ENCODE assay signal across 7 mouse cellular contexts in genomic region chr16:72662837-72663350, GRCm38 (mm10).
DNase-seq lines count a peak whose midpoint lies in the region; ATAC-seq and TF ChIP-seq lines count a peak whose summit lies in the region.

No protein-coding gene starts in this region.

- peak; percentile 74 for DNase-seq in brain, embryonic 18.5 days (ENCODE audit: low read depth, low spot score)
- peak; percentile 97 for DNase-seq in embryonic facial prominence, embryonic 14.5 days (ENCODE audit: low spot score)
- DNase-seq in heart, adult 9 months (ENCODE audit: low spot score in 2 of 2): peak; percentile 43 to 46
- DNase-seq in kidney, adult 9 months: peak; percentile 13

- WGBS in embryonic facial prominence, embryonic 14.5 days: under 1% methylated on average over 18 of the region's 26 CpGs
- under 1% methylated on average over 26 of the region's 26 CpGs for WGBS in limb, embryonic 13.5 days
- WGBS in midbrain, embryonic 16.5 days: under 1% methylated on average over 26 of the region's 26 CpGs

- TF ChIP-seq CTCF in testis, adult 2 months (IDR thresholded peaks at IDR 0.05; ENCODE audit: control insufficient read depth, insufficient read depth, insufficient replicate concordance, low read depth, low read length): no peak

- no peaks in the 10 kb centered on the region for H3K27me3 ChIP-seq in embryonic facial prominence, embryonic 14.5 days (replicated peaks; ENCODE audit: control insufficient read depth, insufficient read depth, low read length)
- H3K27me3 ChIP-seq in limb, embryonic 13.5 days: no peaks in the 10 kb centered on the region
- H3K27me3 ChIP-seq in midbrain, embryonic 16.5 days (ENCODE audit: control insufficient read depth, insufficient read depth, low read depth, low read length): no peaks in the 10 kb centered on the region
- H3K27me3 ChIP-seq in testis, adult 2 months (ENCODE audit: control insufficient read depth, insufficient read depth, low read length): no peaks in the 10 kb centered on the region

- H3K9ac ChIP-seq in embryonic facial prominence, embryonic 14.5 days (ENCODE audit: low read depth, low read length): peak overlapping the region; percentile 78
- peak overlapping the region; percentile 94 for H3K9ac ChIP-seq in limb, embryonic 13.5 days
- peak overlapping the region; percentile 82 for H3K9ac ChIP-seq in midbrain, embryonic 16.5 days (ENCODE audit: low read depth, low read length)

- peak; percentile 93 for ATAC-seq in embryonic facial prominence, embryonic 14.5 days (ENCODE audit: low read depth)
- ATAC-seq in limb, embryonic 13.5 days (ENCODE audit: low FRiP score, low read depth): peak; percentile 94
- ATAC-seq in midbrain, embryonic 16.5 days: peak; percentile 90

- H3K4me2 ChIP-seq in embryonic facial prominence, embryonic 14.5 days (ENCODE audit: low read depth, low read length): peak overlapping the region; percentile 58
- H3K4me2 ChIP-seq in limb, embryonic 13.5 days (replicated peaks): peak overlapping the region; percentile 78
- peak overlapping the region; percentile 77 for H3K4me2 ChIP-seq in midbrain, embryonic 16.5 days (ENCODE audit: low read length)

- H3K27ac ChIP-seq in embryonic facial prominence, embryonic 14.5 days (replicated peaks; ENCODE audit: low read depth, low read length): peak overlapping the region; percentile 98
- H3K27ac ChIP-seq in limb, embryonic 13.5 days: peak overlapping the region; percentile 97
- peak overlapping the region; percentile 84 for H3K27ac ChIP-seq in midbrain, embryonic 16.5 days (ENCODE audit: low read length)
- peak overlapping the region; percentile 79 for H3K27ac ChIP-seq in testis, adult 2 months (ENCODE audit: control insufficient read depth, insufficient read depth, low read depth, low read length)

- peaks cover 8% of the 10 kb centered on the region for H3K4me1 ChIP-seq in embryonic facial prominence, embryonic 14.5 days (ENCODE audit: control insufficient read depth, insufficient read depth, low read length)
- peaks cover 33% of the 10 kb centered on the region for H3K4me1 ChIP-seq in limb, embryonic 13.5 days
- peaks cover 22% of the 10 kb centered on the region for H3K4me1 ChIP-seq in midbrain, embryonic 16.5 days (ENCODE audit: control insufficient read depth, insufficient read depth, low read length)
- peaks cover 5% of the 10 kb centered on the region; the same call in 1 of the 2 replicates for H3K4me1 ChIP-seq in testis, adult 2 months (ENCODE audit: control insufficient read depth, insufficient read depth, low read length)

- no peak for TF ChIP-seq POLR2A in testis, adult 2 months (IDR thresholded peaks at IDR 0.05; ENCODE audit: control insufficient read depth, low read depth, low read length)

- no peaks in the 10 kb centered on the region for H3K36me3 ChIP-seq in embryonic facial prominence, embryonic 14.5 days (ENCODE audit: control insufficient read depth, insufficient read depth, low read length)
- H3K36me3 ChIP-seq in limb, embryonic 13.5 days: no peaks in the 10 kb centered on the region
- H3K36me3 ChIP-seq in midbrain, embryonic 16.5 days (ENCODE audit: control insufficient read depth, insufficient read depth, low read length): no peaks in the 10 kb centered on the region
- no peaks in the 10 kb centered on the region for H3K36me3 ChIP-seq in testis, adult 2 months (ENCODE audit: control insufficient read depth, insufficient read depth, low read length)

- peak overlapping the region; percentile 61 for H3K4me3 ChIP-seq in embryonic facial prominence, embryonic 14.5 days (ENCODE audit: low read depth, low read length)
- peak overlapping the region; percentile 85 for H3K4me3 ChIP-seq in limb, embryonic 13.5 days
- H3K4me3 ChIP-seq in midbrain, embryonic 16.5 days (ENCODE audit: low read depth, low read length): peak overlapping the region; percentile 86
- H3K4me3 ChIP-seq in testis, adult 2 months (ENCODE audit: control insufficient read depth, low read depth, low read length): peak overlapping the region; percentile 66

- H3K9me3 ChIP-seq in embryonic facial prominence, embryonic 14.5 days (ENCODE audit: control insufficient read depth, low read length): no peaks in the 10 kb centered on the region
- no peaks in the 10 kb centered on the region for H3K9me3 ChIP-seq in limb, embryonic 13.5 days
- H3K9me3 ChIP-seq in midbrain, embryonic 16.5 days (replicated peaks; ENCODE audit: control insufficient read depth, low read length, poor library complexity, severe bottlenecking): no peaks in the 10 kb centered on the region

Comparison
In these comparisons a context has a peak if more than half of its experiments do, and no peak if none do; other contexts are left out.
1. Peak in every context shown above with its lines: DNase-seq, ATAC-seq, H3K4me3 ChIP-seq and H3K27ac ChIP-seq.
2. DNase-seq: peak in every context shown above with its lines; median percentile 97 in embryonic facial prominence, embryonic 14.5 days; 74 in brain, embryonic 18.5 days; 44 in heart, adult 9 months; 13 in kidney, adult 9 months.